Mouse (Mus musculus): ENCODE results near the gene AI593442. TPM values are rescaled to one million over a fixed set of nuclear protein-coding genes. Genes with fewer than 3 reads are reported as not detected.

The AI593442 gene
- total RNA-seq (2021) = 100 to 1,000 TPM in 1 of 2 experiments, 10 to 100 TPM in 1; 88.6 to 110 TPM
- long read RNA-seq, experiment 1, full-length matches to known transcripts = 3 of 15 reads
- long read RNA-seq, experiment 1, partial matches to known transcripts = 0 of 15 reads
- long read RNA-seq, experiment 1, other reads (novel, unspliced or antisense) = 12 of 15 reads
- long read RNA-seq, experiment 2, full-length matches to known transcripts = 4 of 12 reads
- long read RNA-seq, experiment 2, partial matches to known transcripts = 0 of 12 reads
- long read RNA-seq, experiment 2, other reads (novel, unspliced or antisense) = 8 of 12 reads

DNA sequence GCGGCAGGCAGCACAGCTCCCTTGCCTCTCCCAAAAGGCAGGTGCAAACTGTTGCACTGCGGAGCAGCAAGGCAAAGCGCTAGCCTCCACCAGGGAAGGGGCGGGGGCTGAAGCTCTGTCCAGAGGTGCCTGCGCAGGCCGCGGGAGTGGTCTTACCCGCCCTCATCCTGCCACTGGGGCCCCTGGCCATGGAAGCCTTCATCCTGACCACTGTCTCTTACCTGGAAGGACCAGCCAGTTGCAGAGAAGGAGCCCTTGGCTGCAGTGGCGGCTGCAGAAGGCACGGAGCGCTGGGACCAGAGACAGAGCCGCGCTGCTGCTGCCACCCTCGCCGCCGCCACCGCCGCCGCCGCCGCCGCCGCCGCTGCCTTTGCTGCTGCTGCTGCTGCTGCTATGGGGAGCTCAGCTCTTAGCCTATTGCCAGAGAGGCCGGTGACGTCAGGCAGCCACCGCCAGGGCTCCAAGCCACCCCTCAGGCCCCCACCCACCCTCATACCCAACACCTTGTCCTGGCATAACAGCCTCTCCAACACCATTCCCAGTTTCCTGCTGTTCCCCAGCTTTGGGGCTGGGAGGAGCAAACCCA lies at the start of gene AI593442:
TSS of gene AI593442 (minus strand) at position 419 of the 586 bp plus-strand sequence.
- peak; percentile 32 to 59 for DNase-seq (ENCODE audit: low spot score in 2 of 2)

DNA sequence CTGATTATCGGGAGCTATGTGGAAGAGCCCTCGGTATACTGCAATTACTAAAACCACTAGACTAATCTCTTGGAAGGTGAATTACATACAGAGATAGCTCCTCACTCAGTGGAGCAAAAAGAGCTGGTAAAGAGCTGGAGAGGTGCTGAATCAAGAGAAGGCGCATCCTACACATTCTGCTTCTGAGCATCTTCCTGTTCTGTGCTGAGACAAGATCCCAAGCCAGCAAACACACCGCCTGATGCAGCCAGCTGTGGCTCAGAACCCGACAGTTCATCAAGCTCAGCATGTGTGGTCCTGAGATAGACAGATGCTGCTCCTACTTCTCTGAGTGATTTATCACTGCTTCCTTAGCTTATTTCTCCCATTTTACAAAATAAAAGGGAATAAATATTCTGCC lies 49.2 kb upstream of the AI593442 start:
- no peak for DNase-seq (ENCODE audit: low spot score in 2 of 2)

DNA sequence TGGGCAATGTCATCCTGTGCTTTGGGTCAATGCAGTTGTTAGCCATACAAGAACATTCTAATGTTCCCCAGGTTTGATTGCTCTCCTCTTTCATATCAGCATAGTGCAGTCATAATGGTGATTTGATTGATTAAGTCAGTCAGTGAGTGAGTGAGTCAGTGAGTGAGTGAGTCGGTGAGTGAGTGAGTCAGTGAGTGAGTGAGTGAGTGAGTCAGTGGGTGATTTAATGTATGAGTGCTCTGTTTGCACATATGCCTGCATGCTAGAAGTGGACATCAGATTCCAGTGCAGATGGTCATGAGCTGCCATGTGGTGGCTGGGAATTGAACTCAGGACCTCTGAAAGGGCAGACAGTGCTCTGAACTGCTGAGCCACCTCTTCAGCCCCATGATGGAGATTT lies 43.0 kb upstream of the AI593442 start:
- DNase-seq (ENCODE audit: low spot score in 2 of 2) = no peak

DNA sequence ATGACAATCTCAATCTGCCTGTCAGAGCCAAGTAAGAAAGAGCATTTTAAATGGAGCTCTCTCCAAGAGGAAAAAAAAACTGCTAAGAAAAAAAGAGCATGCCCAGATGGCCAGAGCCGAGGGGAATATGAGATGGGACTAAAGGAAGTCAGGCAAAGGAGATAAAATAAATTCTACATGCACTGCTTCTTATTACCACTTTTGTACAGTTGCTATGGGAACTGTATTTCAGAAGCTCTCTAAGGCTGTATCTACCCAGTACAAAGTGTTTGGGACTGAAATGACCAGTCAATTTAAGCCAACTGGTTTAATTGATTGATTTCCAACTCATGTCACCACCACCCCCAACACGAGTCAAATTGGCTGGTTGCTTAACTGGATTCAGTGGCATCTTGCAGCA lies 40.0 kb upstream of the AI593442 start:
- DNase-seq (ENCODE audit: low spot score in 2 of 2) = peak in 1 of 2 experiments; percentile 5

DNA sequence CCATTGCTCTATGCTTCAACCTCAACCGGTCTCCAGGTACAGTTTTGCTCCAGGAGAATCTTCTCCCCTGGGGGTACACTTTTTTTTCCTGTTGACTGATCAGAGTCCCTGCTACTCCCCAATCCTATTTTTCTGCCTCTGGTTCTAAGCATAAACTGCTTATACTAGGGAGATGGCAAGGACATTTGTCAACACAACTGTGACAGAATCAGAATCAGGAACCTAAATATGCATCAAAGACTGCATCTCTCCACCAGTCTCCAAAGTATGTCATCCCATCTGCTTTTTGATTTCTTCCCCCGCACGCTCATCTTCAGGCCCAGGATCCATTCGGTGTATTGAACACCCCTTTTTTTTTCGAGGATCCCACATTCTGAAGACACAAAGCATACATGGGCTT lies 456 bp upstream of the AI593442 start:
- peak in 1 of 2 experiments; percentile 37 for DNase-seq (ENCODE audit: low spot score in 2 of 2)

DNA sequence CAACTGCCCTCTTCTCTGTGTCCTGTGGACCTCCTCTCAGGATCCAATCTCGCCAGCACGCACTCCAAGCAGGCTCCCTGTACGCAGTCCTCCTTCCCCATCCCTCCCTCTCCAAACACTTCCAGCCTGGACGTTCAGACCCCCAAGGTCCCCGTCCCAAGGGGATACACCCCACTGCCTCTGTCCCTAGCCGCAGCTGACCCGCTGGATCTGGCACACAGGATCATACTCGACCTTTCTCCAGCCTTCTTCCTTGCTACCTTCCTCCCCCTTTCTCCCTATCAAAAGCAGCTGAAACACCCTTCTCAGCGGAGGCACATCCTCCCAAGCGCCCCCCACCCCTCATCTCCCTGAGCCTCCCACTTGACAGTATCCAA lies 753 bp downstream of the AI593442 start:
- DNase-seq (ENCODE audit: low spot score in 2 of 2) = peak; percentile 10 to 18

DNA sequence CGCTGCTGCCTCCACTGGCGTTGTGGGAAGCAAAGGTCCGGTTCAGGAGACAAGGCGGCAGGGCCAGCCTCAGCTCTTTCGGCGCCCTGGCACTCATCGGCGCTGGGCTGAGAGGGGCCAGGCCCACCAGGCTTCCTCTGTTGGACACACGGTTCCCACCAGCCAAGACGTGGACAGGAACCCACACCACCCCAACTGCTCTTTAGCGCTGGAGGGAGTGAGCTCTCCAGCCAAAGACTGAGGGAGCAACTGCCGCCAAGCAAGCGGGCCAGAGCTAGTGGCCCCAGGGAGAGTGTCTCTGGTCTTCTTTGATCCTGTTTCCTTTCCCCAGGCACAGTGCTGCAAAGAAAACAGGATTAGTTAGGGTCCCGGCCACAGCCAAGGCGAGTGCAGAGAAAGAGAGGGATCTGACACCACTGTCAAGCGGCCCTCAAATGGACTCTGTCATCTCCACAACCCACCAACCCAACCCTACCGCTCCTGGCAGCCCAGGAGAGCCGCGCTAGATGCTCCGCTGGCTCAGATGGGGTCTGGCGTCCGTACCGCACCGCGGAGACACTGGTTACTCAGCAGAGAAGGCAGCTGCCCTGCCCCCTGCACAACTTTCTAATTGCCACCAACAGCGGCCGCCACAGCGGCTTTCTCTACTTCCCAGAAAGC lies 1.3 kb downstream of the AI593442 start:
- peak; percentile 27 to 51 for DNase-seq (ENCODE audit: low spot score in 2 of 2)

DNA sequence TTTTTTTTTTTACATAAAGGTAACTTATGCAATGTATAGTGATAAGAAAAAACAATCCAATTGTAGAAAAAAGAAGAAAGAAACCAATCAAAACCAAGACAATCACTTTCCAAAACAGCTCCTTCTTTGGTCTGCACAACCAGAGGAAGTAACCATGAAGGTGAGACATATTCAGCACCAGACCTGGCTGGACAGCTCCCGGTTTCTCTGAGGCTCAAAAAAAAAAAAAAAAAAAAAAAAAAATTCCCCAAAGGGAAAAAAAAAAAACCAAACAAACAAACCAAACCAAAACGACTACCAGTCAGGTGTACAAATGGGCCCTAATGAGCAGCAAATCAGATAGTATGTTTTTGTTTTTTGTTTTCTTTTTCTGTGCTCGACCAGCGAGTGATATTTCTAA lies 3.0 kb downstream of the AI593442 start:
- no peak for DNase-seq (ENCODE audit: low spot score in 2 of 2)

DNA sequence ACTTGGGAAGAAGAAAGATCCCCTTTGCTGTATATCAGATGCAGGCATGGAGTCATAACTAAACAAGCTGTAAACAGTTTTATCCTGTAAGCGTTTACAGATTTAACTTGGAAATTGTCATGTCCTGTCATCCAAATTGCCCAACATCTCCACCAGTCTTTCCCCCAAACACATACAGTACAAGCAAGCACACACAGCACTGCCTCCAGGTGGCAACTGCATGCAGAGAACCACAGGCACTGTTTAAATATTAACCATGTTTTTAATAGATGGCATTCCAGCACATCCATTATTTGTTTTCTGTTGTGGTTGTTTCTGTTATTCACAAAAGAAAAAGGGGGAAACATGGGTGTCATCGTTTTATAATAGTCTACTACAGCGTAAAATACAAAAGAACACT lies 3.6 kb downstream of the AI593442 start:
- peak in 1 of 2 experiments; percentile 28 for DNase-seq (ENCODE audit: low spot score in 2 of 2)

DNA sequence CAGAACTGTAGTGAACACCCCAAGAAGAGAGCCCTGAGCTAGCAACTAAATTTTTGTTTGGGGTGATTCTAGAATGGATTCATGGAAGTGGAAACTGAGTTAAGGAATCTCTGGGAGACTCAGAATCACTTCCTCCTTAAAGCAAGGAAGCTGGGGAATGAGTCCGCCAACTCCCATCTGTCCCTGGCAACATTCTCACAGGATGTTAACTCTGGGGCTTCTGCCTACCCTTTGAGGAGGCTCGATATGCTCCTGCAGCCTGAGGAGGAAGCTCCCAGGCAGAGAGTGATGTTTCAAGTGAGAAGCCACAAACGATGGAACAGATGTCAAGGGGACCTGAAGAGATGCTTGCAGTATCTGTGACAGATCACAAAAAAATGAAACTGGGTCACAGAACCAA lies 18.2 kb downstream of the AI593442 start:
- DNase-seq (ENCODE audit: low spot score in 2 of 2) = no peak

DNA sequence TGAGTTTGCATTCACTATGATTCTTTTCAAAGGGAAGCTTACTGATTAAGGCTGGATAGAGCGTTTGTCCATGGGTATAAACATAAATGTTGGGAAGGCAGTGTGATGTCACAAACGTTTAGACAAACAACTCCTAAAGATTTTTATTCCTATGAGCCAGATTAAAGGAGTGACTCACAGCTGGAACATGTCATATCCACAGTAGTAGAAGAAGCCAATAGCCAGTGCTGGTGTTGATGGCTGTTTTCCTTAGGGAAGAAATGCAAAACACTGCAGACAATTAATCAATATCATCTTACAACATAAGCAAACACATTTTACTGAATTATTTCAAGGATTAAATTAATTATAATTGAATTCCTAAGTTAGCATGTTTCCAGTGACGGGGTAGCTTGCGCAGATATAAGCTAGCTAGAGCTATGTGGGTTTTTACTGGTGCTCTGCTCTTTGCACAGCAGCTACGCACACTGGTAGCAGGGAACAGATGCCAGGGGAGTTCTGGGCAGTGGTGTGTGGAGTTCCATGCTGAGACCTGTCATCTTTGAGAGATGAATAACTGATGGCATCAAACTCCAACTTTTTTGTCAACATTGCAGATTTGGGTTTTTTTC lies 29.1 kb downstream of the AI593442 start:
- no peak for DNase-seq (ENCODE audit: low spot score in 2 of 2)

DNA sequence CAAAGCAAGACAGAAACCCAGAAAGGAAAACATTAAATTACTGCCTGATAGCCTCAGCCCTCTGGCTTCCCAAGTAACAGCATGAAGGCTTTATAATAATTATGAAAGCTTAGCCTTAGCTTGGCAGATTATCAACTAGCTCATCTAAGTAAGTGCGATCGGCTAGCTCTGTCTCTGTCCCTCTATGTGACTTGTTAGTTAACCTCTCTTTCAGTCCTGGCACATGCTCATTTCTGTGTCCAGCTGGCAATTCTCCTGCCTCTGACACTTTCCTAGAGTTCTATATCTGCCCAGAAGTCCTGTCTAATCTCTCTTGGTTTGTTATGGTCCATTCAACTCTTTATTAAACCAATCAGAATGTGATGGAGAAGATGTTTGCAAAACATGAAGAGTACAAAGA lies 34.3 kb downstream of the AI593442 start:
- no peak for DNase-seq (ENCODE audit: low spot score in 2 of 2)

DNA sequence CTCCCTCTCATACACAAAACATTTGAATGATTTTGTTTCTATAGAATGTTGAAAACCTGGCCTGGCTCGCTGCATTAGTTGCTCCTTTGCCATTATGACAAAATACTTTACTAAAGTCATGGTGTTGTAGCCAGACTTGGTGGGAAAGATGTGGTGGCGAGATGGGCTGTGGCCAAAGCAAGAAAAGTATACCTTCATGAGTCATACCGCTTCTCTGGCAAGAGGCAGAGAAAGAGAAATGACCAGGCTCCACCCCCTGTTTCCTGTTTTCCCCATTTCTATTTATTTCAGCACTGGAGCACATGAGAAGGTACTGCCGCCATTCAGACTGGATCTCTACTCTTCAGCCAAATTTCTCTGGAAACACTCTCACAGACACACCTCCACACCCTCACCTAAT lies 35.0 kb downstream of the AI593442 start:
- DNase-seq (ENCODE audit: low spot score in 2 of 2) = no peak

DNA sequence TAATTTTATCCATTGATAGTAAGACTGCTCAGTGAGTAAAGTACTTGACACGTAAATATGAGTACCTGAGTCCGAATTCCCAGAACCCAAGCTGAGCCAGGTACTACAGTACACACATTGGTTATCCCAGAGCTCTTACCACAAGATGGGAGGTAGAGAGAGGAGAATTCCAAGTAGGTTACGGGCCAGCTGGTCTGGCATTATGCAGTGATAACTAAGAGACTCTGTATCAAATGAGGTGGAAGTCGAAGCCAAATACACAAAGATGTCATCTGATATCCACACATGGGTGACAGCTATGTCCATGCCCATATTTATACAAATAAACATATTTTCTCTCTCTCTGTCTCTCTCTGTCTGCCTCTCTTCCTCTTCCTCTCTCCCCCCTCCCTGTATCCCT lies 35.4 kb downstream of the AI593442 start:
- DNase-seq (ENCODE audit: low spot score in 2 of 2) = no peak

DNA sequence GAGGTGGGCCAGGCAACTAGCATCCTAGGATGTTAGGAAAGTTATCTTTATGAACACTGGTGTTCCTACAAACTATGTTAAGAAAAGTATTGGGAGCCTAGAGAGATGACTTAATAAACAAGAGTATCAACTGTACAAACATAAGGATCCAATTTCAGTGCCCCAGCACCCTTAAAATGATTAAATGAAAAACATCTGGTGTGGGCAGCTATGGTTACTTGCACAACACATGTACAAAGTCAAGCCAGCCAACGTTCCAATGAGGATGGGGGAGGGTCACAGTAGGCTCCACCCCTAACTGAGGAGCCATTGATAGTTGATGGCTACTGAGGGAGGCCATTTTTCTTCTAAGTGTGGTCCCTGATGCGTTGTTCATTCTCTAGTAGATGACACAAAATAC lies 43.6 kb downstream of the AI593442 start:
- no peak for DNase-seq (ENCODE audit: low spot score in 2 of 2)

DNA sequence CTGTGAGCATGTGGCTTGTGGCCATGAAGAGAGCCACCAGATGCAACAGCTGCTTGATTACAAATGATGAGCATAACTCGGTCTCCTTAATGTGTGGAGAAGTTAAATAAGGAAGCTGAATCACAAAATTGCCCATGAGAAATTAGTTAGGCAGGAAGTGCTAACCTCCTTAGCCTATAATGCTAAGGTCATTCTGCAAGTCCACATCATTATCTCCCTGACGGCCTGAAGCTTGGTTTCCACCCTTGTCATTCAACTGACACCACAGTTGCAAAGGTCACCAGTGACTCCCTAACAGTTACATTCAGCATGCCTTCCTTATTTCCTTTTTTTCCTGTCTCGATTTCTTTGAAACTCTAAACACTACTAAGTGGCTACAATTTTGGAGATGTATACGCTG lies 55.7 kb downstream of the AI593442 start:
- no peak for DNase-seq (ENCODE audit: low spot score in 2 of 2)

Data from layer of hippocampus, postnatal 14 days (tissue).